8 mouse cellular contexts compared by ENCODE assay signal in genomic region chr3:130818467-130819030, GRCm38 (mm10).
DNase-seq lines count a peak whose midpoint lies in the region; ATAC-seq and TF ChIP-seq lines count a peak whose summit lies in the region.

No protein-coding gene starts in this region.

- no peaks in the 10 kb centered on the region for H3K36me3 ChIP-seq in forebrain, postnatal 0 days (ENCODE audit: insufficient read depth)

- TF ChIP-seq POLR2A in lung, adult 2 months (IDR thresholded peaks at IDR 0.05; ENCODE audit: borderline replicate concordance, extremely low read depth, low read depth, low read length), result no peak

- H3K4me1 ChIP-seq in forebrain, postnatal 0 days (ENCODE audit: insufficient read depth), result no peaks in the 10 kb centered on the region
- no peaks in the 10 kb centered on the region; the same call in 1 of the 2 replicates for H3K4me1 ChIP-seq in lung, adult 2 months (ENCODE audit: control insufficient read depth, insufficient read depth, low read length)

- no peak overlapping the region for H3K27ac ChIP-seq in forebrain, postnatal 0 days (ENCODE audit: low read depth, low read length)
- peak overlapping the region; percentile 48; the same call in 1 of the 2 replicates for H3K27ac ChIP-seq in layer of hippocampus, adult 2 months

- peak; percentile 94 for TF ChIP-seq CTCF in forebrain, postnatal 0 days (IDR thresholded peaks at IDR 0.05; ENCODE audit: low read depth)
- TF ChIP-seq CTCF in layer of hippocampus, adult 2 months (conservative IDR thresholded peaks at IDR 0.05), result peak; percentile 96
- TF ChIP-seq CTCF in lung, adult 2 months (IDR thresholded peaks at IDR 0.05; ENCODE audit: insufficient read depth, low read length), result peak; percentile 84

- H3K4me2 ChIP-seq in forebrain, postnatal 0 days (ENCODE audit: low read depth), result peak overlapping the region; percentile 64

- no peaks in the 10 kb centered on the region for H3K9me3 ChIP-seq in forebrain, postnatal 0 days (ENCODE audit: low read length)

- ATAC-seq in forebrain, postnatal 0 days, result peak; percentile 94
- ATAC-seq in neutrophil, adult 5-6 weeks (ENCODE audit: extremely low read depth, insufficient number of reproducible peaks, low FRiP score, poor library complexity, severe bottlenecking), result peak; percentile 88

- peak; percentile 86 for DNase-seq in ES-CJ7 (ENCODE audit: low read depth, low spot score)
- DNase-seq in cerebellum, adult 18-20 months, result peak; percentile 83 to 87
- DNase-seq in forebrain, postnatal 0 days, result peak; percentile 96
- DNase-seq in heart, postnatal 4 days, result peak; percentile 93
- DNase-seq in layer of hippocampus, adult 2 months (ENCODE audit: low spot score in 2 of 2), result peak; percentile 84 to 93
- DNase-seq in lung, adult 2 months, result peak; percentile 78
- peak; percentile 78 for DNase-seq in testis, postnatal 14 days (ENCODE audit: low spot score)

- peak overlapping the region; percentile 41 for H3K4me3 ChIP-seq in forebrain, postnatal 0 days (ENCODE audit: low read depth, low read length)
- H3K4me3 ChIP-seq in layer of hippocampus, adult 2 months, result peak overlapping the region; percentile 50
- H3K4me3 ChIP-seq in lung, adult 2 months (replicated peaks; ENCODE audit: extremely low read depth, low read depth, low read length), result no peak overlapping the region

- WGBS in forebrain, postnatal 0 days, result 3% methylated on average over 18 of the region's 18 CpGs
- WGBS in lung, adult 2 months, result 6% methylated on average over 18 of the region's 18 CpGs

- H3K9ac ChIP-seq in forebrain, postnatal 0 days, result peak overlapping the region; percentile 52

- no peaks in the 10 kb centered on the region for H3K27me3 ChIP-seq in forebrain, postnatal 0 days (ENCODE audit: insufficient read depth, low read length)
